Mouse (Mus musculus): ENCODE data around the gene Gm20431.

DNA sequence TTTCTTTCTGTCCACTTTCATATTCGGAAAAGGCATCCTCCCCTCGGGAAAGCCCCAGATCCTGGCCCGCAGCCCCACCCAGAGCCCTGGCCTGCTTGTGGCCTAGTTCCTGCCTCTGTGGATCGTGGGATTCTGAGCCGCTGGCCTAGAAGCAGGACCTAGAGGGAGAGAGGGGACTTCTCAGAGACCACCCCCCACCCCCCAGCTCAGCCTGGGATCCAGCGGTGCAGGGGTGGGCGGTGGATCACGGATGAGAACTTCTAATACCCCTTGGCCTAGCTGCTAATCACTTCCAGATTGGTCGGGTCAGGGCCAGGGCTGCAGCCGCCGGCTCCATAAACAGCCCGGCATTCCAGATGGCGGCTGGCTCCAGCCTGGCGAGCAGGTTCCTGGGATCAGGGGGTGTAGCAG is 65.5 kb downstream of the Gm20431 start:
- no peak for TF ChIP-seq HCFC1 (IDR thresholded peaks at IDR 0.05; ENCODE audit: borderline replicate concordance, insufficient read depth, low read length)
- TF ChIP-seq CHD2 (IDR thresholded peaks at IDR 0.05; ENCODE audit: low read depth, low read length), result no peak

Measured in ES-E14 (cell line).